Mouse (Mus musculus): ENCODE measurements around the gene Kcnc4. TPM values are rescaled to one million over a fixed set of nuclear protein-coding genes. Genes with fewer than 3 reads are reported as not detected.

Gene Kcnc4
- total and polyA plus RNA-seq, 2 experiments from 2014 or later: 0.04 to 0.20 TPM

DNA sequence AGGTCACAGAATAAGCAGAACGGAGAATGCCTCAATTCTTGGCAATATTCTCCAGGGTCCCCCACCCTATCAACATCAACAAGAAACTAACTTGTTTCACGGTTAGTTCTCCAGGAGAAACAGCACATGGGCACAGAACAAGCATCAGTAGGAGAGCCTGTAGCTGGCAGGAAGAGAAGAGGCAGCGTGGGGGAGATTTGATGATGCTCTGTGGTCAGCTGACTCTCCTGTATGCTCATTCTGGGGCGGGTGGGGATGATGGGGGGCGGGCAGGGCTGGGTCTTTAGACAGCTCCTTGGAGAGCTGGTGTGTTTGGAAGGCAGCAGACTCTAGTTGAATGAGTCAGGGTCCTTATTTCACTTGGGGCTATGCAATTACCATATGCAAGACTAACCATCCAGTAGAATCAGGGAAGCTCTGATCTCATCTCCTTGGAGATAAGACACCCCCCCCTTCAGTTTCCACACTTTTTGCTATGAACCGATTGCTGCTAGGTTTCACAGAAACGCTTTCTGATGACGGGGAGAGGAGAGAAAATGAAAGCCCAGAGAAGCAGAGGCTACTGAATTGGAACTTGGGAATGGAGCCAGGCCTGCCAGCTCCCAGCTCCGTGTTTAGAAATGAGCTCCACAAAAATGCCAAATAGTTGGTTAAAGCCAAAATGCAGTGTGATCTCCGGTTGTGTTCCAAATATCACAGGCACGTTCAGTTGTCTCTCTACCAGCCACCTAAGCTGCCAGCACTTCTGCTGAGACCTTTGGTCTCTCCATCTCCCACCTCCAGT, 34.9 kb downstream of the Kcnc4 start:
- 57% methylated on average over 11 of the region's 11 CpGs for WGBS
- Histone ChIP-seq H3K9ac (replicated peaks; ENCODE audit: low read depth, low read length) (no peak overlapping the region), H3K27ac (ENCODE audit: low read depth) (no peak overlapping the region), H3K36me3 (replicated peaks; ENCODE audit: control insufficient read depth, insufficient read depth, low read length) (no peaks in the 10 kb centered on the region), H3K4me3 (ENCODE audit: low read depth, low read length) (no peak overlapping the region), H3K27me3 (ENCODE audit: control insufficient read depth, insufficient read depth, low read length) (no peaks in the 10 kb centered on the region), H3K4me1 (ENCODE audit: control insufficient read depth, insufficient read depth) (no peaks in the 10 kb centered on the region), H3K9me3 (replicated peaks; ENCODE audit: control insufficient read depth, low read length) (no peaks in the 10 kb centered on the region), H3K4me2 (ENCODE audit: low read depth, low read length) (no peak overlapping the region)
- ATAC-seq (ENCODE audit: insufficient read depth, low read depth) (no peak), DNase-seq (ENCODE audit: low spot score) (no peak)
- no peak for TF ChIP-seq CTCF (IDR thresholded peaks at IDR 0.05; ENCODE audit: low read depth)
- no peak for TF ChIP-seq EP300 (IDR thresholded peaks at IDR 0.05; ENCODE audit: low read depth)

DNA sequence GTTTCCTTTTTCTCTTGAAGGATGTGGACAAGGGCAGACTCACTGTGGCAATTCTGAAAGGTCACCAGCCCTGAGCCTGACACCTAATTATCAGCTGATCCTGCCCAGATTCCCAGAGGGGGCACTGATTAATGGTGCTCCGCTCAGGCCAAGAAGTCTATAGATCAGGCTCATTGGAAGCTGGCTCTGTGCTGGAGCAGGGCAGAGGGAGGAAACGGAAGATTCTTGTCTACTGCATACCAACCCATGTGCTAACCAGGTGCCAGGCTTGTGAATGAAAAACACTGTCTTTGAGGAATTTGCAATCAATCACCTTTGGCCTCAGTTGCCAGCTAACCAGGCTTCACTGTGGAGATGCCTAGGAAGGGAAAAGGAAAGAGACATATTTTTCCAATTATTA, 39.2 kb downstream of the Kcnc4 start:
- Histone ChIP-seq H3K4me2 (ENCODE audit: low read depth, low read length) (no peak overlapping the region), H3K4me3 (ENCODE audit: low read depth, low read length) (no peak overlapping the region), H3K4me1 (ENCODE audit: control insufficient read depth, insufficient read depth) (no peaks in the 10 kb centered on the region), H3K27me3 (ENCODE audit: control insufficient read depth, insufficient read depth, low read length) (no peaks in the 10 kb centered on the region), H3K9me3 (replicated peaks; ENCODE audit: control insufficient read depth, low read length) (no peaks in the 10 kb centered on the region), H3K27ac (ENCODE audit: low read depth) (no peak overlapping the region), H3K9ac (replicated peaks; ENCODE audit: low read depth, low read length) (no peak overlapping the region), H3K36me3 (replicated peaks; ENCODE audit: control insufficient read depth, insufficient read depth, low read length) (no peaks in the 10 kb centered on the region)
- TF ChIP-seq CTCF (IDR thresholded peaks at IDR 0.05; ENCODE audit: low read depth) (no peak), EP300 (IDR thresholded peaks at IDR 0.05; ENCODE audit: low read depth) (no peak)
- 56% methylated on average over 2 of the region's 2 CpGs for WGBS
- no peak for ATAC-seq (ENCODE audit: insufficient read depth, low read depth)
- no peak for DNase-seq (ENCODE audit: low spot score)

DNA sequence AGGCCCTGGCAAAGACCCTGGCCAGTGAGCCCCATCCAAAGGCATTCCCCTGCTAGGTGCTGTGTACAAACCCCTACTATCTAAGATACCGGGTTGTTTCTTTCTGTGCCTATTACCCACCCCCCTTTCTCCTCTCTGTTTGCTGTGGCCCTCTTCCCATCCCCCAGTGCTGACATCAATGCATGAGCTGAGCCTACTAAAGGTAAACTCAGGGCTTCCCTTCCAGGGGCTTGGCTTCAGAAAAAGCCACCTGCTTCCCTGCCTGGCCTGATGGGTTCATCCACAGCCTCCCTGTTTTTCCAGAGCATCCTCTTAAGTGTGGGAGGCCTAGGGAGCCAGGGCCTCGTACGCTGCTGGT, 42.1 kb downstream of the Kcnc4 start:
- Histone ChIP-seq H3K27ac (ENCODE audit: low read depth) (no peak overlapping the region), H3K9me3 (replicated peaks; ENCODE audit: control insufficient read depth, low read length) (no peaks in the 10 kb centered on the region), H3K4me3 (ENCODE audit: low read depth, low read length) (no peak overlapping the region), H3K4me1 (ENCODE audit: control insufficient read depth, insufficient read depth) (no peaks in the 10 kb centered on the region), H3K27me3 (ENCODE audit: control insufficient read depth, insufficient read depth, low read length) (no peaks in the 10 kb centered on the region), H3K36me3 (replicated peaks; ENCODE audit: control insufficient read depth, insufficient read depth, low read length) (no peaks in the 10 kb centered on the region), H3K4me2 (ENCODE audit: low read depth, low read length) (no peak overlapping the region), H3K9ac (replicated peaks; ENCODE audit: low read depth, low read length) (no peak overlapping the region)
- no peak for ATAC-seq (ENCODE audit: insufficient read depth, low read depth)
- WGBS: 77% methylated on average over 3 of the region's 3 CpGs
- no peak for TF ChIP-seq CTCF (IDR thresholded peaks at IDR 0.05; ENCODE audit: low read depth)
- no peak for TF ChIP-seq EP300 (IDR thresholded peaks at IDR 0.05; ENCODE audit: low read depth)
- DNase-seq (ENCODE audit: low spot score): no peak

DNA sequence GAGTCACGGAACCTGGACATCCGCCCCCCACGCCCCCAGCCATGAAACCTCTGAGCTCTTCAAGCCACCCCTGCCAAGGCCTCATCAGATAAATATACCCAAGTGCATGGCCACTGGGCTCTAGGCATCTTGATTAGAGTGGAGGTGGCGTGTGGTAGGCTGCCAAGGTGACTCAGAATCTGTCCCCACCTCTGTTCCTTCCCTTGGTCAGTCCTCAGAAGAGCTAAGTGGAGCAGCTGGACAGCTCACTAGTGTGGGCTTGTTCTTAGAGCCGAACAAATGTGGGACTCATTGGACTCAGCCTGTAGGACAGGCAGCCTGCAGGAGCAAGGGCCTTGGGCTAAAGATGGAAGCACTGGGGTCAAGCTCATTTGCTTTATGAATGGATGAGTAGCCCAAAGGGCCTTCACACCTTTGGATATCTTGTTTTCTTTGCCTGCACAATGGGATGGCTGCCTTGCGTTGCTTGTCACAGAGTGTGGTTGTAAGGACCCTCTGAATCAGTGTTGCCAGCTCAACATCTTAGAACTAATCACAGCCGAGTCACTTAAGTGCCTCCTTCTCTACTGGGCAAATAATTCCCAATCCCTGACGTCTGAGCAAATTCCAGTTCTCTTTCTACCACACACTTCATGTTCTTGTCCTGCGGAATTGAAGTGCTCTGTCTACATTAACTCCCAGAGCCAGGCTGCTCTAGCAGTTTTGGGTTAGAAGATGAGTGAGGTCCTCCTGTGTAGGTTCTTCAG, 42.6 kb downstream of the Kcnc4 start:
- 74% methylated on average over 9 of the region's 9 CpGs for WGBS
- Histone ChIP-seq H3K9me3 (replicated peaks; ENCODE audit: control insufficient read depth, low read length) (no peaks in the 10 kb centered on the region), H3K4me2 (ENCODE audit: low read depth, low read length) (no peak overlapping the region), H3K4me1 (ENCODE audit: control insufficient read depth, insufficient read depth) (no peaks in the 10 kb centered on the region), H3K27ac (ENCODE audit: low read depth) (no peak overlapping the region), H3K9ac (replicated peaks; ENCODE audit: low read depth, low read length) (no peak overlapping the region), H3K4me3 (ENCODE audit: low read depth, low read length) (no peak overlapping the region), H3K36me3 (replicated peaks; ENCODE audit: control insufficient read depth, insufficient read depth, low read length) (no peaks in the 10 kb centered on the region), H3K27me3 (ENCODE audit: control insufficient read depth, insufficient read depth, low read length) (no peaks in the 10 kb centered on the region)
- ATAC-seq (ENCODE audit: insufficient read depth, low read depth) (no peak), DNase-seq (ENCODE audit: low spot score) (no peak)
- no peak for TF ChIP-seq EP300 (IDR thresholded peaks at IDR 0.05; ENCODE audit: low read depth)
- no peak for TF ChIP-seq CTCF (IDR thresholded peaks at IDR 0.05; ENCODE audit: low read depth)

DNA sequence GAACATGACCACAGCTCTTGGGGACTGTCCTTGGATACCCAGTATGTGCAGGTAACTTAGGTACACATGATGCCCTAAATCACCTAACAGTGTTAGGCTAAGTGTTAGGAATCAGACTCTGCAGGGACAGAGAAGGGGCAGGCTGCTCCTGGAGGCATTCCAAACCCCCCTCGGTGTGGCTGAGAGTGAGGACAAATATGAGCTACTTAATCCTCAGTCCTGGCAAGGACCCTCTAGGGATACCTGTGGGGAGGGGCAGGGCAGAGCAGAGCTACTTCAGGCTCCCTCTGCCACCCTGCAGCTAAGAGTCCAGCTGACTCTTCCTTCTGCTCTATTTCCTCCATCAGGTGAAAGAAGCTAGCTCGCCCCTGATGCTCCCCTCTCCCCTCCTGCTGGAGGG, 46.3 kb downstream of the Kcnc4 start:
- DNase-seq (ENCODE audit: low spot score) (no peak), ATAC-seq (ENCODE audit: insufficient read depth, low read depth) (no peak)
- Histone ChIP-seq H3K9me3 (replicated peaks; ENCODE audit: control insufficient read depth, low read length) (no peaks in the 10 kb centered on the region), H3K36me3 (replicated peaks; ENCODE audit: control insufficient read depth, insufficient read depth, low read length) (no peaks in the 10 kb centered on the region), H3K4me2 (ENCODE audit: low read depth, low read length) (no peak overlapping the region), H3K27ac (ENCODE audit: low read depth) (no peak overlapping the region), H3K4me3 (ENCODE audit: low read depth, low read length) (no peak overlapping the region), H3K27me3 (ENCODE audit: control insufficient read depth, insufficient read depth, low read length) (no peaks in the 10 kb centered on the region), H3K4me1 (ENCODE audit: control insufficient read depth, insufficient read depth) (no peaks in the 10 kb centered on the region), H3K9ac (replicated peaks; ENCODE audit: low read depth, low read length) (no peak overlapping the region)
- WGBS: 31% methylated on average over 2 of the region's 2 CpGs
- TF ChIP-seq EP300 (IDR thresholded peaks at IDR 0.05; ENCODE audit: low read depth): no peak
- TF ChIP-seq CTCF (IDR thresholded peaks at IDR 0.05; ENCODE audit: low read depth): no peak

All from heart, postnatal 0 days (tissue).